Mouse (Mus musculus) limb, embryonic 15.5 days (tissue): ENCODE measurements around the gene Pde4b. TPM values are rescaled to one million over a fixed set of nuclear protein-coding genes. Genes with fewer than 3 reads are reported as not detected.
"Not testable (repeated sequence)": the region's sequence is repeated elsewhere in the genome, so short reads cannot be mapped to it uniquely, and the experiment has no call there.

Experiments
- ATAC-seq: fragments of 200-750 bp; cut with Nextera tagmentation; 2 replicates; pipeline ENCODE4 v1.8.0; 2017; ENCODE audit warnings: low read depth, moderate TSS enrichment; ENCODE audit not compliant: insufficient number of reproducible peaks, low FRiP score, low TSS enrichment
- H3K27ac ChIP-seq: fragments of 300-500 bp; sonication (generic); 2 replicates; pipeline ENCODE4 v1.5.1; 2015; ENCODE audit warnings: moderate library complexity, mild to moderate bottlenecking, inconsistent platforms
- H3K27me3 ChIP-seq: fragments of 300-500 bp; sonication (generic); 2 replicates; pipeline ENCODE4 v1.6.1; 2015; ENCODE audit warnings: inconsistent platforms
- H3K36me3 ChIP-seq: fragments of 300-500 bp; sonication (generic); 2 replicates; pipeline ENCODE4 v1.6.1; 2015; ENCODE audit warnings: inconsistent platforms
- H3K4me1 ChIP-seq: fragments of 300-500 bp; sonication (generic); 2 replicates; pipeline ENCODE4 v1.6.1; 2015; ENCODE audit warnings: inconsistent platforms
- H3K4me2 ChIP-seq: fragments of 300-500 bp; sonication (generic); 2 replicates; pipeline ENCODE4 v1.6.1; 2015; ENCODE audit warnings: mild to moderate bottlenecking, inconsistent platforms
- H3K4me3 ChIP-seq: fragments of 300-500 bp; sonication (generic); 2 replicates; pipeline ENCODE4 v1.5.1; 2015; ENCODE audit warnings: mild to moderate bottlenecking, inconsistent platforms
- H3K9ac ChIP-seq: fragments of 300-500 bp; sonication (generic); 2 replicates; pipeline ENCODE4 v1.6.1; 2015; ENCODE audit warnings: inconsistent platforms
- H3K9me3 ChIP-seq: fragments of 300-500 bp; sonication (generic); 2 replicates; pipeline ENCODE4 v1.6.1; 2016; ENCODE audit warnings: inconsistent platforms
- WGBS: fragments of 180-500 bp; shearing (Covaris S2); methylation state at CpG from one replicate; pipeline ENCODE4 v1.1.7; 2015; 5-methylcytosine and 5-hydroxymethylcytosine counted together
- polyA plus RNA-seq: library from polyadenylated mRNA; unstranded; fragments of >200 nt; fragmentation: Nextera tagmentation; extraction: Ambion mirVana; gene quantifications from 2 replicates; pipeline ENCODE4 v1.2.1, GENCODE M21; 2015

Pde4b gene
- 20.1 and 25.3 TPM in 2 replicates for polyA plus RNA-seq

DNA sequence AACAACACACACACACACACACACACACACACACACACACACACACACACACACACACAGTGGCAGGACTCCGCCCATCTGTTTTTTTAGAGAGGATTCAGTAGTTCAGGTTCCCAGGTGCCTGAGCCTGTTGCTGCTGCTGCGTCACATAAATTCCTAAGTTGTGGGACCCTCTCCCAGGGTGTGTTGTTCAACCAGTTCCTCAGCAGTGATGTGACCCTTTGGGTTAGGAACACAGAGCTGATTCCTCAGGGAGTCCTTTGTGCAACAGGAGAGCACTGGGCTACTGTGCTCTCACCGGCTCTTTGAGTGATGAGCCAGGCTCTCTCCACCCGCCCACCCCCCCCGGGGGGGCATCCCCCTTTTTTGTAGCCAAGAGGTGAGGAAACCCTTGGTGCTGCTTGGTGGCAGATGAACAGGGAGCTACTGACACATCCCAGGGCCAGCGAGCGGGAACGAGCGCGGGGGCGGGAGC lies at the start of gene Pde4b:
TSS of gene Pde4b (plus strand) at position 453 of the 475 bp plus-strand sequence.
- H3K27ac ChIP-seq, result no peak within 1 kb of the TSS
- no peaks in the 10 kb centered on the region for H3K9me3 ChIP-seq
- peak within 1 kb of the TSS; percentile 46 for H3K4me3 ChIP-seq
- peaks cover 13% of the 10 kb centered on the region for H3K4me1 ChIP-seq
- H3K27me3 ChIP-seq, result peaks cover 45% of the 10 kb centered on the region
- peak within 1 kb of the TSS; percentile 91 for H3K4me2 ChIP-seq
- no peak for ATAC-seq
- H3K36me3 ChIP-seq, result no peaks in the 10 kb centered on the region
- peak within 1 kb of the TSS; percentile 21; the same call in 1 of the 2 replicates for H3K9ac ChIP-seq
- WGBS, result 9% methylated on average over 11 of the region's 11 CpGs

- H3K4me2 ChIP-seq, result no peak overlapping the region
- no peak overlapping the region for H3K27ac ChIP-seq
- no peak overlapping the region for H3K4me3 ChIP-seq
- no peaks in the 10 kb centered on the region for H3K36me3 ChIP-seq
- no peaks in the 10 kb centered on the region for H3K4me1 ChIP-seq
- H3K9me3 ChIP-seq, result no peaks in the 10 kb centered on the region
- no peak overlapping the region for H3K9ac ChIP-seq
- 74% methylated on average over 3 of the region's 3 CpGs for WGBS
- H3K27me3 ChIP-seq, result no peaks in the 10 kb centered on the region
- ATAC-seq, result no peak
Observed at GRCm38 (mm10) chr4:102040190-102040589, 47.2 kb upstream of the Pde4b start.

GRCm38 (mm10) chr4:102045183-102046140 lies 41.9 kb upstream of the Pde4b start:
- Histone ChIP-seq H3K27ac (no peak overlapping the region), H3K9me3 (no peaks in the 10 kb centered on the region), H3K9ac (no peak overlapping the region), H3K4me1 (no peaks in the 10 kb centered on the region), H3K4me3 (no peak overlapping the region), H3K36me3 (no peaks in the 10 kb centered on the region), H3K4me2 (no peak overlapping the region), H3K27me3 (no peaks in the 10 kb centered on the region)
- ATAC-seq, result no peak
- 35% methylated on average over 6 of the region's 6 CpGs for WGBS

- H3K4me2 ChIP-seq, H3K9me3 ChIP-seq, H3K9ac ChIP-seq, ATAC-seq, H3K4me1 ChIP-seq, H3K36me3 ChIP-seq, H3K27ac ChIP-seq, H3K4me3 ChIP-seq, H3K27me3 ChIP-seq: not testable (repeated sequence)
- 96% methylated on average over 14 of the region's 14 CpGs for WGBS
Observed at GRCm38 (mm10) chr4:102049368-102049767, 38.0 kb upstream of the Pde4b start.

- no peak overlapping the region for H3K4me3 ChIP-seq
- H3K27me3 ChIP-seq, result no peaks in the 10 kb centered on the region
- ATAC-seq, result no peak
- H3K4me2 ChIP-seq, result no peak overlapping the region
- WGBS, result 44% methylated on average over 2 of the region's 2 CpGs
- no peak overlapping the region for H3K9ac ChIP-seq
- no peak overlapping the region for H3K27ac ChIP-seq
- H3K36me3 ChIP-seq, result no peaks in the 10 kb centered on the region
- no peaks in the 10 kb centered on the region for H3K9me3 ChIP-seq
- H3K4me1 ChIP-seq, result no peaks in the 10 kb centered on the region
Observed at GRCm38 (mm10) chr4:102061322-102061721, 26.0 kb upstream of the Pde4b start.

- no peak overlapping the region for H3K4me2 ChIP-seq
- no peaks in the 10 kb centered on the region for H3K27me3 ChIP-seq
- H3K27ac ChIP-seq, result no peak overlapping the region
- no peaks in the 10 kb centered on the region for H3K36me3 ChIP-seq
- no peaks in the 10 kb centered on the region for H3K9me3 ChIP-seq
- no peak for ATAC-seq
- 94% methylated on average over 2 of the region's 2 CpGs for WGBS
- H3K4me1 ChIP-seq, result no peaks in the 10 kb centered on the region
- no peak overlapping the region for H3K4me3 ChIP-seq
- no peak overlapping the region for H3K9ac ChIP-seq
Observed at GRCm38 (mm10) chr4:102069314-102069713, 18.0 kb upstream of the Pde4b start.

GRCm38 (mm10) chr4:102086336-102086735 lies 1.0 kb upstream of the Pde4b start:
- no peak for ATAC-seq
- Histone ChIP-seq H3K9me3 (no peaks in the 10 kb centered on the region), H3K4me2 (no peak overlapping the region), H3K4me3 (no peak overlapping the region), H3K36me3 (no peaks in the 10 kb centered on the region), H3K27ac (no peak overlapping the region), H3K4me1 (peaks cover 13% of the 10 kb centered on the region), H3K27me3 (peaks cover 45% of the 10 kb centered on the region), H3K9ac (no peak overlapping the region)
- WGBS, result 55% methylated on average over 4 of the region's 4 CpGs

DNA sequence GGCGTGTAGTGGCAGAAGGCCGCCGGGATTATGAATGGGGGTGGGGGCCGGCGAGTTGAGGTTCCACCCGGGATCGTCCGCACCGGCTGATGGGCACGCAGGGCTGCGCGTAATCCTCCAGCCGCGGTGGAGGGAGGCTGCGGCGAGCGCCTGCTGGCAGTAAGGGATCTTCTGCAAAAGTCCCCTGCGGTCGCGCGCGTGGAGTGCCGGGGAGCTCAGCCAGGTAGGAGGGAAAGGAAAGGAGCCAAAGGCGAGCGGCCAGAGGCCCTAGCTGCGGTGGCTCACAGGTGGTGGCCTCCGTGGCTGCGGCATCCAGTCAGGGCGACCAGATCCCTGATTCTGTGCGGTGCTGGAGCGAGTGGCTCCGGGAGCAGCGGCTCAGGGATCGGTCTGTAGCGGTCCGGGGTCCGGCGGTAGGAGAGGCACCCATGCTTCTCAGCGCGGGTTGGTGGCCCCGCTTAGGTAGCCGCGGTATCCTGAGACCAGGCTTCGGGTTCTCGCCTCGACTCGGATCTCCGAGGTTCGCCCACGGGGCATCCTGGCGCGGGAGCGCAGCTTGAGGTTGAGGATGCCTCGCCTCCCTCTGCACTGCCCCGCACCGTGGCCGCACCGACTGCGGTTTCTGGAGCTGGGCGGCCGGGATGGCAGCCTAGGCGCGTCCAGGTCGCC lies 357 bp downstream of the Pde4b start:
- WGBS, result under 1% methylated on average over 64 of the region's 64 CpGs
- Histone ChIP-seq H3K27ac (no peak overlapping the region), H3K4me2 (peak overlapping the region; percentile 91), H3K4me3 (peak overlapping the region; percentile 46), H3K9me3 (no peaks in the 10 kb centered on the region), H3K27me3 (peaks cover 45% of the 10 kb centered on the region), H3K36me3 (no peaks in the 10 kb centered on the region), H3K4me1 (peaks cover 13% of the 10 kb centered on the region), H3K9ac (peak overlapping the region; percentile 21; the same call in 1 of the 2 replicates)
- ATAC-seq, result no peak

GRCm38 (mm10) chr4:102088235-102088867 lies 1.0 kb downstream of the Pde4b start:
- H3K27me3 ChIP-seq, result peaks cover 45% of the 10 kb centered on the region
- peaks cover 13% of the 10 kb centered on the region for H3K4me1 ChIP-seq
- H3K9ac ChIP-seq, result 0 out of 2 replicates have a peak overlapping the region, but pooled peaks have one; percentile 21
- no peaks in the 10 kb centered on the region for H3K36me3 ChIP-seq
- no peak for ATAC-seq
- no peak overlapping the region for H3K27ac ChIP-seq
- no peaks in the 10 kb centered on the region for H3K9me3 ChIP-seq
- H3K4me3 ChIP-seq, result peak overlapping the region; percentile 46
- H3K4me2 ChIP-seq, result peak overlapping the region; percentile 91
- 19% methylated on average over 15 of the region's 15 CpGs for WGBS

GRCm38 (mm10) chr4:102095851-102096250 lies 8.5 kb downstream of the Pde4b start:
- Histone ChIP-seq H3K4me1 (no peaks in the 10 kb centered on the region), H3K4me2 (no peak overlapping the region), H3K9me3 (no peaks in the 10 kb centered on the region), H3K9ac (no peak overlapping the region), H3K27ac (no peak overlapping the region), H3K4me3 (no peak overlapping the region), H3K27me3 (no peaks in the 10 kb centered on the region), H3K36me3 (no peaks in the 10 kb centered on the region)
- WGBS, result 95% methylated on average over 2 of the region's 2 CpGs
- no peak for ATAC-seq

DNA sequence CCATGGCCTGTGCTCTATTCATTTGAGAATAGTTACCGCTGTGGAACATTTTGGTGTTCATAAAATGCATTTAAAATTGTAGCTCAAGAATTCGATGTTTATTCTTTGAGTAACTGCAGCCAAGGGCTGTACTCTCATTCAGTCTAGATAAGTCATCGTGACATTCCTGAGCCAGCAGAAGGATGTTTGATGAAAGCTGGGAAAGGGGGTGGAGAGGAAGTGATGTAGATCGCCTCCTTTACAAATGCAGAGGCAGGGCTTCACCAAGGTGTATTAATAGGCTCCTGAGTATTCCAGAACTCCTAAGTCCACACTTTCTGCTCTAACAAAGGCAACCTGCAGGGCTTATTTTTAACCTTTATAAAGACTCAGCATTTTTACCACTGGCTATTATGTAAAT lies 14.9 kb downstream of the Pde4b start:
- Histone ChIP-seq H3K4me2 (no peak overlapping the region), H3K36me3 (no peaks in the 10 kb centered on the region), H3K4me1 (no peaks in the 10 kb centered on the region), H3K4me3 (no peak overlapping the region), H3K9ac (no peak overlapping the region), H3K27ac (no peak overlapping the region), H3K27me3 (no peaks in the 10 kb centered on the region), H3K9me3 (no peaks in the 10 kb centered on the region)
- WGBS, result 74% methylated on average over 4 of the region's 4 CpGs
- ATAC-seq, result no peak
